In the genomic region with DNA sequence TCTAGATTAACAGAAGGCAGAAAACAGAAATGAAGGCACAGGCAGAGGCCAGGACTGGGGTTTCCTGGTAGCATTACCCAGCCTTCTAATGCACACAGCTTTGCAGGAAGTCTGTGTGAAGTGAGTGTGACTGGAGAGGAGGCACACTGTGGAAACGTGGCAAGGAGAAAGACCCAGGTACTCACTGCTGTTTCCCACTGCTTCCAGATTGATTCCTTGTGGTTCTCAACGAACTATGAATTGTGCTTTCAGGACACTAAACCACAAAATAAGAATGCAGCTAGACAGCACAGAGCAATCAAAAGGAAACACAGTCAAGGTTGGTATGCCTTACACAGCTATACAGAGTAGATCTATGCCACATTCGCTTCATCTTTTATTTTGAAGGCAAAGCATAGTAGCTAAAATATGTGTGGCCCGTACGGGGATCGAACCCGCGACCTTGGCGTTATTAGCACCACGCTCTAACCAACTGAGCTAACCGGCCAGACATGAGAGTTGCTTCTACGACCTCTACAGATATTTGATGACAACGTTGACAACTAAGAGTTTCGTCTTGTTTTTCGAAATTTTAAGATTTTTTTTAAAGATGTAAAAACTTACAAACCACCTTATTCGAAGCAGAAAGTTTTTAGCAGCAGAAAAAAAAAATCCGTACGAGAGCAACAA, we compare ENCODE assay signal across 8 mouse cellular contexts.
A peak's percentile ranks its signal among the peaks of the same experiment; 100 is the strongest.
DNase-seq lines count a peak whose midpoint lies in the region; ATAC-seq and TF ChIP-seq lines count a peak whose summit lies in the region.
"Not testable (repeated sequence)": the region's sequence is repeated elsewhere in the genome, so short reads cannot be mapped to it uniquely, and the experiment has no call there.

No protein-coding gene starts in this region.

- H3ac ChIP-seq in myocyte (ENCODE audit: control insufficient read depth, insufficient read length) = peak overlapping the region; percentile 31

- not testable (repeated sequence) for TF ChIP-seq CTCF in left cerebral cortex, adult 2 months (IDR thresholded peaks at IDR 0.05); liver, postnatal 0 days (IDR thresholded peaks at IDR 0.05; ENCODE audit: low read depth); testis, adult 2 months (IDR thresholded peaks at IDR 0.05; ENCODE audit: control insufficient read depth, insufficient read depth, insufficient replicate concordance, low read depth, low read length)

- ATAC-seq in forebrain, embryonic 16.5 days; hindbrain, embryonic 14.5 days (ENCODE audit: low FRiP score); liver, postnatal 0 days: not testable (repeated sequence)

- H3K27me3 ChIP-seq in forebrain, embryonic 16.5 days (replicated peaks; ENCODE audit: control insufficient read depth, insufficient read depth, low read length) = peaks cover 47% of the 10 kb centered on the region
- H3K27me3 ChIP-seq in hindbrain, embryonic 14.5 days (ENCODE audit: control insufficient read depth, insufficient read depth, low read length) = peaks cover 76% of the 10 kb centered on the region
- peaks cover 47% of the 10 kb centered on the region for H3K27me3 ChIP-seq in liver, postnatal 0 days (ENCODE audit: insufficient read depth, low read length)
- not testable (repeated sequence) for H3K27me3 ChIP-seq in myocyte (ENCODE audit: control insufficient read depth, insufficient read depth, insufficient read length)
- peaks cover 22% of the 10 kb centered on the region for H3K27me3 ChIP-seq in testis, adult 2 months (ENCODE audit: control insufficient read depth, insufficient read depth, low read length)

- not testable (repeated sequence) for H3K9ac ChIP-seq in forebrain, embryonic 16.5 days (replicated peaks; ENCODE audit: low read depth, low read length); hindbrain, embryonic 14.5 days; liver, postnatal 0 days (replicated peaks)

- H3K4me3 ChIP-seq in forebrain, embryonic 16.5 days (replicated peaks; ENCODE audit: low read length) = peak overlapping the region; percentile 41
- H3K4me3 ChIP-seq in hindbrain, embryonic 14.5 days (replicated peaks; ENCODE audit: low read length) = peak overlapping the region; percentile 23
- peak overlapping the region; percentile 40 for H3K4me3 ChIP-seq in left cerebral cortex, adult 2 months
- peak overlapping the region; percentile 33; the same call in 1 of the 2 replicates for H3K4me3 ChIP-seq in liver, postnatal 0 days (ENCODE audit: low read depth, low read length)
- H3K4me3 ChIP-seq in myocyte = peak overlapping the region; percentile 27
- peak overlapping the region; percentile 93 for H3K4me3 ChIP-seq in testis, adult 2 months (ENCODE audit: control insufficient read depth, low read depth, low read length)

- intact Hi-C loops in left cerebral cortex, adult 2 months (cut with DNase I) = loop anchor here (5.0 to 10.0 kb wide), 3 partner anchors 209 to 1594 kb away; a partner anchor contains a TSS

- peaks cover 21% of the 10 kb centered on the region for H3K4me1 ChIP-seq in forebrain, embryonic 16.5 days (replicated peaks; ENCODE audit: control insufficient read depth, insufficient read depth, low read length)
- H3K4me1 ChIP-seq in hindbrain, embryonic 14.5 days (replicated peaks; ENCODE audit: control insufficient read depth, insufficient read depth, low read length); liver, postnatal 0 days (ENCODE audit: insufficient read depth): not testable (repeated sequence)
- peaks cover 10% of the 10 kb centered on the region for H3K4me1 ChIP-seq in testis, adult 2 months (ENCODE audit: control insufficient read depth, insufficient read depth, low read length)

- H3K4me2 ChIP-seq in forebrain, embryonic 16.5 days (ENCODE audit: low read length) = peak overlapping the region; percentile 61
- peak overlapping the region; percentile 51 for H3K4me2 ChIP-seq in hindbrain, embryonic 14.5 days (replicated peaks)
- H3K4me2 ChIP-seq in liver, postnatal 0 days (ENCODE audit: low read depth, low read length) = peak overlapping the region; percentile 65; the same call in 1 of the 2 replicates
- H3K4me2 ChIP-seq in myocyte (ENCODE audit: low read depth) = peak overlapping the region; percentile 75

- TF ChIP-seq EP300 in liver, postnatal 0 days (IDR thresholded peaks at IDR 0.05; ENCODE audit: low read depth) = not testable (repeated sequence)

- 7% methylated on average over 18 of the region's 18 CpGs for WGBS in forebrain, embryonic 16.5 days
- 6% methylated on average over 18 of the region's 18 CpGs for WGBS in hindbrain, embryonic 14.5 days
- whole genome bisulfite sequencing in liver, postnatal 0 days (ENCODE audit: insufficient replicate concordance) = 2% methylated on average over 18 of the region's 18 CpGs

- DNase-seq in ES-CJ7 (ENCODE audit: low read depth, low spot score) = peak; percentile 81
- DNase-seq in embryo, embryonic 10.5 days (ENCODE audit: low spot score) = peak; percentile 88
- DNase-seq in hindbrain, embryonic 14.5 days (ENCODE audit: low spot score) = peak; percentile 44
- peak; percentile 37 to 41 for DNase-seq in left cerebral cortex, adult 2 months (ENCODE audit: extremely low spot score in 1 of 2, low spot score in 2 of 2)
- not testable (repeated sequence) for DNase-seq in liver, postnatal 0 days

- not testable (repeated sequence) for H3K36me3 ChIP-seq in forebrain, embryonic 16.5 days (ENCODE audit: control insufficient read depth, insufficient read depth); hindbrain, embryonic 14.5 days (replicated peaks; ENCODE audit: control insufficient read depth, insufficient read depth); liver, postnatal 0 days (replicated peaks; ENCODE audit: insufficient read depth, low read length); myocyte (ENCODE audit: control insufficient read depth, insufficient read depth); testis, adult 2 months (ENCODE audit: control insufficient read depth, insufficient read depth, low read length)

- not testable (repeated sequence) for H3K9me3 ChIP-seq in forebrain, embryonic 16.5 days (ENCODE audit: control insufficient read depth, low read length); hindbrain, embryonic 14.5 days (ENCODE audit: control insufficient read depth, low read length); liver, postnatal 0 days (ENCODE audit: low read length)

- not testable (repeated sequence) for TF ChIP-seq POLR2A in myocyte (IDR thresholded peaks at IDR 0.05; ENCODE audit: insufficient read length, low read depth); testis, adult 2 months (IDR thresholded peaks at IDR 0.05; ENCODE audit: control insufficient read depth, low read depth, low read length)

- H3K79me2 ChIP-seq in myocyte (ENCODE audit: control insufficient read depth, insufficient read depth) = not testable (repeated sequence)

- not testable (repeated sequence) for H3K27ac ChIP-seq in forebrain, embryonic 16.5 days (ENCODE audit: low read length); hindbrain, embryonic 14.5 days; left cerebral cortex, adult 2 months; liver, postnatal 0 days (ENCODE audit: low read depth); testis, adult 2 months (ENCODE audit: control insufficient read depth, insufficient read depth, low read depth, low read length)

Comparison
In these comparisons a context has a peak if more than half of its experiments do, and no peak if none do; other contexts are left out.
1. H3K4me3 ChIP-seq: peak in every context shown above with its lines; median percentile 93 in testis, adult 2 months; 41 in forebrain, embryonic 16.5 days; 40 in left cerebral cortex, adult 2 months; 33 in liver, postnatal 0 days; 27 in myocyte; 23 in hindbrain, embryonic 14.5 days.